Mouse (Mus musculus) left cerebral cortex, postnatal 36 days (tissue): ENCODE measurements at regions not wholly inside any gene's neighbourhood (a gene's known extent, or its start where the extent isn't known, plus 50 kb on each side); places are given as distances from the start of the nearest gene placed in this dataset.

Experiments
- DNase-seq, 2 experiments: peaks; one replicate each; pipeline ENCODE4 v3.0.0; 2021 to 2022; ENCODE audit warnings: low spot score in 2 of 2, mixed read lengths in 1 of 2
- intact Hi-C: fragments of 180-260 bp; cut with DNase I; formaldehyde crosslinking; loops from one replicate; pipeline ENCODE4 v1.15.1; 2025

DNA sequence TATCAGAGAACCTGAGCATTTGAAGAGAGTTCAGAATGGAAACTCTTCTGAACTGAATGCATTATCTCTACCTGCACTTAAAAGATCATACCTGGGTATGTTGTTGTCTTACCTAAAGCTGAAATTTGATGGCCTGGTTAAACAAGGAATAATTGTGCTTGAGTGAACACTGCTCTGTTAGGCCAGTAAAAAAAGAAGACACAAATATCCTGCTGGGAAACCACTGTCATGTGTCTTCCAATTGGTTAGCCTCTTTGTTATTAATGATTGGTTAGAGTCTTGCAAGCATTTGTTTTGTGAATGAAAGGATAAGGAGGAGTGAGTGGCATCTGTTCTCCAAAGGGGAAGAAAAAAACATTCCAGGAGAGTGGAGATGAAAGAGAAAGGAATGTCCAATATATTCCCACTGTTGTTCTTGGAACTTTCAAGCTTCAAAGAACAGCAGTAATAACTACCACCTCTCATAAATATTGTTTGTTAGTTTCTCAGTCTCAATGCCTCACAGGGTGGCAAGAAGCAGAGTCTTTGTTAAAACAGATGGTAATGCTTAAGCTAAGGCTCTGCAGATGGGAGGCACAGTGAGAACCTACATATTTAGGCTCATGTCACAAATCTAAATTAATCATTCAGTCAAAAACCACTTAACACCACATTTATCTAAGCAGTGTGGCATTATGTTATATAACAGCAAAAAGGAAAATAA lies 165.5 kb downstream of the Dsel start:
- DNase-seq, result no peak
- intact Hi-C loops, result no loop called here

- intact Hi-C loops, result loop anchor here (5.0 kb wide), 2 partner anchors 201 to 791 kb away; partner anchors contain the start of gene Dsel
- no peak for DNase-seq
These were observed 203.8 kb downstream of the Dsel start for GRCm38 (mm10) chr1:111660950-111661349.

DNA sequence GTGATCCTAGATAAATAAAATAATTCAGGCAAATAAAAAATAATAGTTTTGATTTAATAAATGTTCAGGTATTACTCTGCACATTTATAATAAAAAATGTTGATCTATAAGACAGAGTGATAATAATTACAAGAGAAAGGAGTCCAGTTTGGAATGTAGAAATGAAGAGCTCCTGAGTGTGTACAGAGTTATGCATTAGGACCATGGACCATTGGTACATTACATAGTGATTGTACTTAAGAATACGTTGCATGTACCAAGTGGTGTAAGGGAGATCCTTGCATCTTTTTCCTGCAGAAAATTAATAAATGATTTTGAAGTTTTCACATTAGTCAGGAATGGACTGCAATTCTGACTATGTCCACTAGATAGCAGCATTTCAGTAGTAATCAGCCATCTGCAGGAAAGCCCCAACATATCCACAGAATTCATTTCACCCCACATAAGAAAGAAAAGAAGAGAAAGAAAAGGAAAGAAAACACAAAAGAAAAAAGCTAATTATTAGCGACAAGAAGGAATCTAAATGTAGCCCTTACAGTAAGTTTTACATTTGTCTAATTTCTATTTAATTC lies 204.5 kb downstream of the Dsel start:
- intact Hi-C loops, result loop anchor here (5.0 kb wide), 2 partner anchors 202 to 792 kb away; partner anchors contain the start of gene Dsel
- no peak for DNase-seq

DNA sequence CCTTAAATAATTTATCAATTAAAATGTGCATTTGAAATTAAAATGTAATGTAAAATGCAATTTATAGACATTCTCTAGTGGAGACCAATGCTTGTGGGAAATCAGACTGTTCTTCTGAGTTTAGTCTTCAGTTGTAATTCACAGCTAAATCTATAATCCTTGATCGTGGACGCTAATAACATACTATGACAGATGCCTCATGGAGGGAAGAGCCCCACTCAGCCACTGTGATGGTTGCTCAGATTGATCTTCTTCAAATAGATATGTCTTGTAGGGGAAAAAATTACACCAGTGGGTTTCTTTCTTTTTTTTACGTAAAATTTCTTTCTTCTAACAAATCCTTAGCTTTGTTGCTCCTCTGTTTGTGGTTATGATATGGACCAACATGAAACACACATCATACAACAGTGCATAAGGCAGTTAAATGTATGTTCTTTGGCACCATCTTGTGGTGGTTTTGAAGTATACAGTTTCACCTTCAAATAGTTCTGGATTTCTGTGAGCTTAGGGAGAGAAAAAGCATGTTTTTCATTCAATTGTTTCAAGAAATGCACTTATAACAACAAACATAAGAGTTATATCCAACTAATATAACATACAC lies 230.8 kb downstream of the Dsel start:
- no peak for DNase-seq
- intact Hi-C loops, result no loop called here
